Mouse (Mus musculus): Measurements from ENCODE around the gene Mpo.

Gene Mpo

DNA sequence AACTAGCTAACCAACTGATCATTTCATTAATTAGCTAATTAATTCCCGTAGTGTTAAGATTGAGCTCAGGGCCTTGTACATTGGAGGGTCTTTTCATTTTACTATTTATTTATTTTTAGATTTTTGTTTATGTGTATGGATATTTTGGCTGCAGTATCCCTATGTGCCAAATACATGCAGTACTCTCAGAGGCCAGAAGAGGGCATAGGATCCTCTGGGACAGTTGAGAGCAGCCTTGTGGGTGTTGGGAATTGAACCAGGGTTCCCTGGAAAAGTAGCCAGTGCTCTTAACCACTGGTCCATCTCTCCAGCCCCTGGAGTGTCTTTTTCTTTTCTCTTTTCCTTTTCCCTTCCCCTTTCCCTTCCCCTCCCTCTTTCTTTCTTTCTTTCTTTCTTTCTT is 12.1 kb downstream of the Mpo start:
- peak; percentile 72 for DNase-seq (ENCODE audit: low read depth)

DNA sequence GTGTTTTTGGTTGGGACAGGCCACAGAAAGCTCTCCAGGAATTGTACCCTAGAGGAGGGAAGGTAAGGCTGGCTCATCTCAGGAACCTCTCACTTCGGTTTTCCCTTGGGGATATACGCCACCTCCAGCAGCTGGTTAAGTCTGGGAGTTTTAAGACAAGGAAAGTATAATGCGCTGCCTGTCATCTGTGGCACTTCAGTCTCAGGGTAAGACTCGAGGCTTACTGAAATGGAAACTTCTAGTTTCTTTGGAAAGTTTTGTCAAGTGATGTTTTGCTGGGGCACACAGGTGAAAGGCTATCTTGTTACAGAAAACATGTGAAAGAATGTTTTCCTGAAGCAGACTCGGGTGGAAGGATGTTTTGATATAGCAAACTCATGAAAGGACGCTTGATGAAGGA is 14.1 kb downstream of the Mpo start:
- no peak for DNase-seq (ENCODE audit: low read depth)

DNA sequence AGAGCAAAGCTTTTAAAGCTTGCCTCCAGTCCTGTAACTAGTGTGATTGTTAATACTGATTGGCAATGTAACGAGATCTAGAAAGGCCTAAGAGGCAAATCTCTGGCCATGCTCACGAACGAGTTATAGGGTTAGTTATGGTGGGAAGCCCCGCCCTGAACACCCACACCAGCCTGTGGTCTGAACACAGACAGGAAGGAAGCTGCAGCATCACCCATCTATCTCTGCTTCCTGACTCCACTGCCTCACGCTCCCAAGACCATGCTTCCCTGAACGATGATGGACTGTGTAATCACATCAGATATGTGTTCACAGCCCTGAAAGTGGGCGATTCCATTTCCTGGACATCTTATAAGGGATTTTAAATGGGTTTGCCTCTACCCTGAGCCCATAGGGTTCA is 14.9 kb downstream of the Mpo start:
- peak; percentile 69 for DNase-seq (ENCODE audit: low read depth)

DNA sequence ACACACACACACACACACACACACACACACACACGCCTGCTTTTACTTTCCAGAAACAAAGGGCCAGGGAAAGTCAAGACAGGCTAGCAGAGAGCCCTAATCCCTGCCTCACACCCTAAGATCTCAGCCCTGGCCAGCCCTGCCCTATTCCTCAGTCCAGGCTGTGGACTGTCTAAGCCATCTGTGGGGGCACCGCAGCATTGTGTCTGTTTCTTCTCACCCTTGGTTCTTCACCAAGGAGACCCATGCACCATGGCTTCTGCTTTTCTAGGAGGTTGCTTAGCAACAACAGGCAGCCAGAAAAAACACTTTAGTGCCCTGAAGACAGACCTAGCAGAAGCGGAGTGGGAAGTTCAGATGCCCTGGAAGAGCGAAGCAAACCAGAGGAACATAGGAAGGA is 18.0 kb downstream of the Mpo start:
- DNase-seq (ENCODE audit: low read depth) = no peak

DNA sequence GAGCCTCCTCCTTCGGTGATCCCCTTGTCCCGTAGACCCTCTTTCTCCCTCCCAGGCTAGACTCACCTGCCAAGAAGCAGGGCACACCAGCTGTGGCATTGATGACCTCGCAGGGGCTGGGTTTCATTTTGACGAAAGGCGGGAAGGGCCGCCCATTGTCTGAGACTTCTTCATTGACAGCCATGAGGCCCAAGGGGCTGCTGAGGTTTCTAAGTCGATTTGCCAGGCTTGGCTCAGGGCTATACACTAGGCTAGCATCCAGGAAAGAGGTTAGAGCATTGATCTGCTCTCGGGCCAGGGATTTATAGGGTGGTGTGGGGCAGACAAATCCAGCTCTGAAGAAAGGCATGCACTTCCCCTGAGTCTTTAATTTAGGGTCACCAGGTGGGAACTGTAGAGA is 21.4 kb downstream of the Mpo start:
- DNase-seq (ENCODE audit: low read depth) = no peak

DNA sequence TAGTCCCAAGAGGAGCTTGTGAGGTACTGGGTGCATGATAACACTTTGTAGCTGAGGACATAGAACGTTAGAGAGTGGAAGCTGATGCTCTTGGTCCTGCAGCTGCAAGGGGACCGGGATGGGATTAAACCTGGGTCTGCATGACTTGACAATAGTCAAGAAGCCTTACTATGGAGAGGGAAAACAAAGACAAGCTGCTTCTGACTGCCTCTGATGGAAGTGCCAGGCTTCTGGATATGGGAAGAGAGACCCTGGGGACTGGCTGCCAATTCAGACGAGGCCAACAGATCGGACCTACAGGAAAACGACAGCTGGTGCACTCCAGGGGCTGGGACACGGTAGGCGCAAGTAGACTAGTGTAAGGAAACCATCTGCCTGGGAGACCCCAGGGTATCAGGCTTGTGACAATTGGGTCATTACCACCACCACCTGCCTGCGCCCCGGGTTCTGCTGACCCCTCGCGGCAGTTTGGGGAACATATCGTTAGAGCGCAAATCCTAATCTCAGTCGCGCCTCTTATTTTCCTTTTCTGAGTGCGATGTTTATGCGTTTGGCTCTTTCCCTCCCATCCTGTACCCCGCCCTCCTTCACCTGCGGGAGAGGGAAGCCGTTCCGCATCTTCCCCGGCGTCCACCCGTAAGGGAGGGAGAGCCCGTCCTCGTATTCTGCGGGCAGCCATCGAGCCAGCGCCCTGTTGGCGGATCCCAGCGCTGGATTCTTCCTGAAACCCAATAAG is 23.5 kb downstream of the Mpo start:
- DNase-seq (ENCODE audit: low read depth) = peak; percentile 67

DNA sequence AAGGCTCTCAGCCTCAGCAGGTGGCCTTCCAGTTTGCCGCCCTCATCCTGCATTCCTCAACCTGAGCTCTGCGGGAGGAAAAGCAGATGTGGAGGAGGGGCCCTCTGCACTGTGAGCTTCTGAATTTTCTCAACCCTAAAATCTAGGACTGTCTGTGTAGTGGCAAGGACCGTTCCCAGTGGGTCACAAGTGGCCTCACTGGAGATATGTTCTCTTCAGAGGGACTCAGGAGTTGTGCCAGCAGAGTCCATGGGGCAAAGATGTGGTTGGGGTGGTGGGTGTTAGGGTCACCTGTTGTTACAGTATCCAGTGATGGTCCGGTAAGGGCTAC is 24.0 kb downstream of the Mpo start:
- DNase-seq (ENCODE audit: low read depth) = no peak

DNA sequence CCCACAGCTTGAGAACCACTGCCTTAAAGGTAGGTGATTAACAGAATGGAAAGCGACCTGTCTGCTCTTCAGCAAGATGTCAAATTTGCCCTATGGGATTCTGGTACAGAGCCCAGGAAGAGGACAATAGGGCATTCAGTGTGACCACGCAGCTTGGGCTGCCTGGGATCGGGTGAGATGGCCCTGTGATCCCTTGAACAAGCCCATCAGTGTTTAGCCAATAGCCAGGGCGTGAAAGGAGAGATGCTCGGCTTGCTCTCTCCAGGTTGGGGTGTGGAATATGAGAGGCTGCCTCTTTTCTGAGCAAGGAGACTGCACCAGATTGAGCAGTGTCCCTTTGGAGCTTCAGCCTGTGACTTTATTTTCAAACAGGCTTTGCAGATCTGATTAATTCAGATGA is 28.1 kb downstream of the Mpo start:
- no peak for DNase-seq (ENCODE audit: low read depth)

DNA sequence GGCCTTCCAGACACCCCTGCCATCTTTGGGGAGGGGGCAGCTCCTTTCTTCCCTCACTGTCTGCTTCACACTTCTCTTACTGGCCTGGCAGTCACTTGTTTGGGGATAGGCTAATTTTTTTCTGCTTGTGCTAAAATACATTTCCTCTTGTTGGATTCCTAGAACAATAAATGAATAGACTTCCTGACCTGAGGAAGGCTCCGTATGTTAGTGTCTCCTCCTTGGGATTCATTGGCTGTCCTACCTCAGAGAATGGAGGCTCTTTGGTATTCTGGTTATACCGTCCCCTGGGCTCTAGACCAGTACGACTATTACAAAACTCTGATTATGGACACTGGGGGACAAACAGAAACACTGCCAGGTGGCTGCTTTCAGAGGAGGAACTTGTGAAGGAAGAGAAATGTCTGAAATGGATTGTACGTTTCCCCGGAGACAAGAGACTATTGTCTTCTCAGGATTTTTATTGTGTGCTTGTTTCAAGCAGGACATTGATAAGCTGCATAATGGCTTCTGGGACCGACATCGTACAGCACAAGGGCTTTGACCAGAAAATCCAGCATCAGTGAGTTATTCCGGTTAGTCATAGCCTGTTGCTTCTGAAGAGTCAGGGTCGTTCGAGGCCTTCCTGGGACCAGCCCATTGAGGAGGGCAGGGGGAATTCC is 35.0 kb downstream of the Mpo start, which contains the start of gene Lpo:
Gene Lpo (minus strand): TSS at position 51 of the 662 bp plus-strand sequence.
- DNase-seq (ENCODE audit: low read depth) = no peak

DNA sequence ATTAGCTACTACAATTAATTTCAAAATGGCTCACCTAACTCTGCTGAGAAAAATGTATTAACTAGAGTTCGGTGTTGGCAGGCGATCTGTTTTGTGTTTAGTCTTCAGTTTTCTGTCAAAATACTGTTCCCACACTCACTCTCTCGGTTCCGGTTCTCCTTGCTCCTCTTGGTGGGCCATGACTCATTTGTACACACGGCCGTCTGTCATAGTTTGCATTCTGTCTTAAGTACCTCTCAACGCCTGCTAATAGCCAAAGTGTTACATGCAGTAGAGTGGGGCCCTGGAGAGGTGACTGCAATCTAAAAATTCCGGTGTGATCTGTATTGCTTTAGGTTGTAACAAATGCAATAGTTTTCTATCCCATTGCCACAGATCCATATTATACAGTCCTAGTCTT is 47.3 kb downstream of the Mpo start:
- DNase-seq (ENCODE audit: low read depth) = no peak

DNA sequence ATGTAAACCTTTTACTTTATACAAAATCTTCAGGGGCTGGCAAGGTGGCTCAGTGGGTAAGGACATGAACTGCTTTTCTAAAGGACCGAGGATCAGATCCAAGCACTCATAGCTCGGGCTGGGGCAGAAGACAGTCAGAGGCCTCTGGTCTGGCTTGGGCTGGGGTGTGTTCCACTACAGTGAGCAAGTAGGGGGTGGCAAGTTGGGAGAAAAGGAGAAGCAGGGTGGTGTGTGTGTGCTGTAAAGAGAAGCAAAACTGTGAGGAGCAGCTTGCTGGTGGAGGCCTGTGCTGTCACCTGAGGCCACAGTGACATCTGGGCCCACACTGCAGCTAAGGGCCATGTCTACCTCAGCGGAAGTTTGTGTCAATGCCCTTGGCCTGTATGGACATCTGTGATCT is 48.1 kb downstream of the Mpo start:
- no peak for DNase-seq (ENCODE audit: low read depth)

DNA sequence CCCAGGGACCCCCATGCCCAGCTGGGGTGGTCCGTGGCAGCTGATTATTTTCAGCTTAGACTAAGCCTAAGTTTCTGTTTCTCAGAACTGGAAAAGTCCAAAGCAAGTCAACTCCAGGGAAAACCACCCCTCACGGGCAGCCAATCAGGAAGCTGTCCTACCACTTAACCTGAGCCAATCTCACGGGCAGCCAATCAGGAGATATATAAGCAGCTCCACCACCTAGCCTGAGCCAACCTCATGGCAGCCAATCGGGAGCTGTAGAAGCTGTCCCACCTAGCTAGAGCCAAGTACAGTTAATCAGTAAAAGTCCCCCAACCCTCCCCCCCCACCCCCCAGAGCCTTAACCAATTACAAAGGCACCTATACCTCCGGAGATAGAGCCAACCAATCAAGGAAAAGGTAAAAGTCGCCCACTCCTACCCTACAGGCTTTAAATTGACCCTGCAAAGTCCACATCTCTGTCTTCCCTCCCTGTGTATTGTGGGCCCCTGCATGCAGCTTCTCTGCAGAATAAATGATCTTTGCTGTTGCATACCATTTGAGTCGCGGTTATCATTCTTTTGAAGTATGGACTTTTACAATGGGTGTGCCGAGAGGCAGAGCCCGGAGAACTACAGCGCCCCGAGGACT is 53.7 kb downstream of the Mpo start:
- no peak for DNase-seq (ENCODE audit: low read depth)

DNA sequence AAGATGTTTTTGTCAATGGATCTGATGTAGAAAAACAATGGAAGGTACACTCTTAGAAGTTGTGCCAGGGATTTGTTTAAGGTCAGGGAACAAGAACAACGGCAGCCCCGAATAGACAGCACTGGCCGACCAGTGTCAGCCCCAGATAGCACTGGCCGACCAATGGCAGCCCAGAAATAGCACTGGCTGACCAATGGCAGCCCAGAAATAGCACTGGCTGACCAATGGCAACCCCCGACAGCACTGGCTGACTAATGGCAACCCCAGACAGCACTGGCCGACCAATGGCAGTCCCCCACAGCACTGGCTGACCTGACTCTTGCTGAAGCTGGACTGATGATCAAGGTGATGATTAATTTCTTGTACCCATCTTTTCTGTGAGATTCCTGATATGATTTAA is 54.5 kb downstream of the Mpo start:
- DNase-seq (ENCODE audit: low read depth) = no peak

DNA sequence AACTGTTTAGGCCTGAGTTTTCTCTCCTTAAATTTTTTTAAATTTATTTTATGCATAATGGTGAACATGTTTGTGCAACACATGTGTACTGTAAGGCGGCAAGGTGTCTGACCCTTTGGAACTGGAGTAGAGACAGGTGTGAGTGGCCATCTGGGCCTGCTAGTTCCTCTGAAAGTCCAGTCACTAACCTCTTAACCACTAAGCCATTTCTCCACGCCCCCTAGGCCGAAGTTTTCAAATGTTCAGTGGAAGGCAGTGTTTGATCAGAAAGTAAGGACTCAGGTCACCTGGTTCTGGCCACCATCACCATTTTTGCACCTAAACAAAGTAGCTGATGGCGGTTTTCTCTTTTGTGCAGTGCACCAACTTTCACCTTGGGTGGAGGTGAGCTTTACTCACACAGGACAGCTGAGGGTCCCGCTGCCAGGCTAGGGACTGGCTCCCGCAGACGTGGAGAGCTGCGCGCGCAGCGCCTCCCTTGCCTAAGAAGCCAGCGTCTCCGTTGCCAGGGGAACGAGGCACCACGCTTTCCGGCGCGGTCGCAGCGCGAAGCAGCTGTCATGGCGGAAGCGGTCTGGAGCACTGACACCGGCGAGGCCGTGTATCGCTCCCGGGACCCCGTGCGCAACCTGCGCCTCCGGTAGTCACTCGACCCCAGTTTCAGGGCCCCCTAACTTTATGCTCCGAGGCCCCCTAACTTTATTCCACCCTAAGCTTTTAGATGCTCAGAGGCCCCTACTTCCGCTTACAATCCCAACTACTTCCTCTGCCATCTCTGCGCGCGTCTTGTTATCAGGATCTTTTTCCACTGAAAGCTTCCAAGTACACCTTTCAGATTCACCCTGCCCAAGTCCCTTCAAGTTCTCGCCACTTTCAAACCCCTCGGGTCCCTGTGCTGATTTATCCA is 59.6 kb downstream of the Mpo start, which contains the start of gene Mks1:
Gene Mks1 (plus strand): TSS at position 526 of the 907 bp plus-strand sequence.
- DNase-seq (ENCODE audit: low read depth) = peak; percentile 95

DNA sequence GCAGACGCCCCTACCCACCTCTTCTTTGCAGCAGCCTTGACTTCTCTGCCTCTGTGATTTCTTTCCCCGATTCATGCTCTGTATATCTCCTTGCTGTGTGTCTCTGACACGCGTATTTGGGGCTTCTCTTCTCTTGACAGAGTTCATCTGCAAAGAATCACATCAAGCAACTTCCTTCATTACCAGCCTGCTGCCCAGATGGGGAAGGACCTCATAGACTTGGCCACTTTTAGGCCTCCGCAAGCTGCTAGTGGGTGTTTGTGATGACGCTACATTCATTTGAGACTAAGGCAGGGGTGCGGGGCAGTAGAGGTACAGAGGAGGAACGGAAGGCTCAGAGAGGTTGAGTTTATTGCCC is 60.2 kb downstream of the Mpo start:
- no peak for DNase-seq (ENCODE audit: low read depth)
